Comparison of ENCODE assay signal across 20 mouse cellular contexts in genomic region chr3:130242647-130243296, GRCm38 (mm10).
A peak's percentile ranks its signal among the peaks of the same experiment; 100 is the strongest.
DNase-seq lines count a peak whose midpoint lies in the region; ATAC-seq and TF ChIP-seq lines count a peak whose summit lies in the region.
"Had no signal": no experiment of that assay in that cellular context is flagged by ENCODE, and none has a peak within 500 bp of the region (broad histone marks: within the 10 kb centered on the region; RNA-seq: fewer than 3 reads in every experiment).

No protein-coding gene starts in this region.

- no peak for ATAC-seq in neural tube, embryonic 13.5 days (ENCODE audit: low read depth)
- no peak for ATAC-seq in neural tube, embryonic 15.5 days (ENCODE audit: low FRiP score)
- peak; percentile 24; the same call in 1 of the 2 replicates for ATAC-seq in hindbrain, embryonic 16.5 days
- ATAC-seq in liver, embryonic 11.5 days (replicated peaks; ENCODE audit: low FRiP score) = no peak

- no peak overlapping the region for H3K9ac ChIP-seq in neural tube, embryonic 13.5 days
- no peak overlapping the region for H3K9ac ChIP-seq in neural tube, embryonic 15.5 days (replicated peaks)
- no peak overlapping the region for H3K9ac ChIP-seq in hindbrain, embryonic 16.5 days (ENCODE audit: low read depth, low read length)
- no peak overlapping the region for H3K9ac ChIP-seq in liver, embryonic 11.5 days (ENCODE audit: low read depth, low read length)
- H3K9ac ChIP-seq: embryonic facial prominence, embryonic 13.5 days; heart, embryonic 15.5 days; hindbrain, embryonic 15.5 days; limb, embryonic 12.5 days; liver, embryonic 14.5 days; stomach, embryonic 15.5 days had no signal

- 30% methylated on average over 8 of the region's 8 CpGs for WGBS in neural tube, embryonic 13.5 days
- 22% methylated on average over 8 of the region's 8 CpGs for WGBS in neural tube, embryonic 15.5 days
- WGBS in hindbrain, embryonic 16.5 days = 46% methylated on average over 8 of the region's 8 CpGs
- WGBS in liver, embryonic 11.5 days = 80% methylated on average over 8 of the region's 8 CpGs

- no peaks in the 10 kb centered on the region for H3K9me3 ChIP-seq in neural tube, embryonic 13.5 days
- no peaks in the 10 kb centered on the region for H3K9me3 ChIP-seq in neural tube, embryonic 15.5 days (replicated peaks)
- H3K9me3 ChIP-seq in hindbrain, embryonic 16.5 days (ENCODE audit: control insufficient read depth, low read length) = no peaks in the 10 kb centered on the region
- H3K9me3 ChIP-seq in liver, embryonic 11.5 days (ENCODE audit: control insufficient read depth, low read length) = no peaks in the 10 kb centered on the region
- H3K9me3 ChIP-seq: embryonic facial prominence, embryonic 13.5 days; forebrain, embryonic 10.5 days; heart, embryonic 15.5 days; hindbrain, embryonic 15.5 days; stomach, embryonic 15.5 days had no signal

- DNase-seq in layer of hippocampus, adult 2 months (ENCODE audit: low spot score in 2 of 2) = peak in 1 of 2 experiments; percentile 7
- no peak for DNase-seq in layer of hippocampus, adult 9-10 months (ENCODE audit: low spot score)
- no peak for DNase-seq in liver, embryonic 11.5 days (ENCODE audit: low spot score)
- DNase-seq in natural killer cell, adult 2 months (ENCODE audit: low spot score in 2 of 2) = no peak
- DNase-seq: cerebellum, postnatal 14 days; gastrocnemius, postnatal 10 days; heart, adult 2 months; kidney, adult 11 months; kidney, postnatal 14 days; lung, postnatal 4 days had no signal

- H3K4me1 ChIP-seq in neural tube, embryonic 13.5 days (replicated peaks) = peaks cover 12% of the 10 kb centered on the region
- peaks cover 10% of the 10 kb centered on the region for H3K4me1 ChIP-seq in neural tube, embryonic 15.5 days
- no peaks in the 10 kb centered on the region for H3K4me1 ChIP-seq in hindbrain, embryonic 16.5 days (ENCODE audit: control insufficient read depth, insufficient read depth, low read depth, low read length)
- no peaks in the 10 kb centered on the region; the same call in 1 of the 2 replicates for H3K4me1 ChIP-seq in liver, embryonic 11.5 days (replicated peaks; ENCODE audit: control insufficient read depth, insufficient read depth, low read length)
- H3K4me1 ChIP-seq: heart, embryonic 15.5 days; limb, embryonic 12.5 days; stomach, embryonic 15.5 days had no signal

- no peak overlapping the region; the same call in 1 of the 2 replicates for H3K4me2 ChIP-seq in neural tube, embryonic 13.5 days
- H3K4me2 ChIP-seq in neural tube, embryonic 15.5 days = no peak overlapping the region; the same call in 1 of the 2 replicates
- H3K4me2 ChIP-seq in hindbrain, embryonic 16.5 days (ENCODE audit: low read length) = no peak overlapping the region
- no peak overlapping the region for H3K4me2 ChIP-seq in liver, embryonic 11.5 days
- H3K4me2 ChIP-seq: embryonic facial prominence, embryonic 13.5 days; heart, embryonic 15.5 days; hindbrain, embryonic 15.5 days; limb, embryonic 12.5 days; stomach, embryonic 15.5 days had no signal

- no peak overlapping the region for H3K4me3 ChIP-seq in layer of hippocampus, adult 2 months
- H3K4me3 ChIP-seq in neural tube, embryonic 13.5 days = no peak overlapping the region
- no peak overlapping the region for H3K4me3 ChIP-seq in neural tube, embryonic 15.5 days (replicated peaks)
- H3K4me3 ChIP-seq in hindbrain, embryonic 16.5 days (ENCODE audit: low read length) = no peak overlapping the region
- no peak overlapping the region for H3K4me3 ChIP-seq in liver, embryonic 11.5 days (ENCODE audit: low read depth, low read length)
- H3K4me3 ChIP-seq: embryonic facial prominence, embryonic 13.5 days; forebrain, embryonic 10.5 days; heart, adult 2 months; heart, embryonic 15.5 days; hindbrain, embryonic 15.5 days; limb, embryonic 12.5 days; stomach, embryonic 15.5 days had no signal

- no peaks in the 10 kb centered on the region for H3K36me3 ChIP-seq in neural tube, embryonic 13.5 days
- no peaks in the 10 kb centered on the region for H3K36me3 ChIP-seq in neural tube, embryonic 15.5 days
- H3K36me3 ChIP-seq in hindbrain, embryonic 16.5 days (ENCODE audit: control insufficient read depth, insufficient read depth, low read length) = no peaks in the 10 kb centered on the region
- H3K36me3 ChIP-seq in liver, embryonic 11.5 days (ENCODE audit: control insufficient read depth, insufficient read depth, low read length) = no peaks in the 10 kb centered on the region
- H3K36me3 ChIP-seq: embryonic facial prominence, embryonic 13.5 days; forebrain, embryonic 10.5 days; heart, embryonic 15.5 days; hindbrain, embryonic 15.5 days; stomach, embryonic 15.5 days had no signal

- H3K27ac ChIP-seq in layer of hippocampus, adult 2 months = 0 out of 2 replicates have a peak overlapping the region, but pooled peaks have one; percentile 53
- peak overlapping the region; percentile 33; the same call in 1 of the 2 replicates for H3K27ac ChIP-seq in neural tube, embryonic 13.5 days (replicated peaks)
- H3K27ac ChIP-seq in neural tube, embryonic 15.5 days (replicated peaks) = no peak overlapping the region
- H3K27ac ChIP-seq in hindbrain, embryonic 16.5 days (ENCODE audit: low read depth, low read length) = no peak overlapping the region
- H3K27ac ChIP-seq in liver, embryonic 11.5 days (ENCODE audit: low read depth, low read length) = no peak overlapping the region
- H3K27ac ChIP-seq: embryonic facial prominence, embryonic 13.5 days; forebrain, embryonic 10.5 days; heart, adult 2 months; heart, embryonic 15.5 days; hindbrain, embryonic 15.5 days; limb, embryonic 12.5 days; liver, embryonic 14.5 days; stomach, embryonic 15.5 days had no signal

- TF ChIP-seq CTCF in layer of hippocampus, adult 2 months (conservative IDR thresholded peaks at IDR 0.05) = no peak

- no peaks in the 10 kb centered on the region for H3K27me3 ChIP-seq in neural tube, embryonic 13.5 days
- H3K27me3 ChIP-seq in neural tube, embryonic 15.5 days (replicated peaks) = no peaks in the 10 kb centered on the region
- no peaks in the 10 kb centered on the region for H3K27me3 ChIP-seq in hindbrain, embryonic 16.5 days (replicated peaks; ENCODE audit: control insufficient read depth, insufficient read depth, low read length)
- no peaks in the 10 kb centered on the region for H3K27me3 ChIP-seq in liver, embryonic 11.5 days (replicated peaks; ENCODE audit: control insufficient read depth, insufficient read depth, low read length)
- H3K27me3 ChIP-seq: embryonic facial prominence, embryonic 13.5 days; heart, embryonic 15.5 days; hindbrain, embryonic 15.5 days; limb, embryonic 12.5 days; stomach, embryonic 15.5 days had no signal

Comparison
In these comparisons a context has a peak if more than half of its experiments do, and no peak if none do; other contexts are left out.
1. H3K27ac ChIP-seq: peak in layer of hippocampus, adult 2 months (single experiment) and neural tube, embryonic 13.5 days (single experiment); none in neural tube, embryonic 15.5 days (single experiment), hindbrain, embryonic 16.5 days (single experiment) and liver, embryonic 11.5 days (single experiment).